Comparison of ENCODE assay signal across 15 mouse cellular contexts in the genomic region with DNA sequence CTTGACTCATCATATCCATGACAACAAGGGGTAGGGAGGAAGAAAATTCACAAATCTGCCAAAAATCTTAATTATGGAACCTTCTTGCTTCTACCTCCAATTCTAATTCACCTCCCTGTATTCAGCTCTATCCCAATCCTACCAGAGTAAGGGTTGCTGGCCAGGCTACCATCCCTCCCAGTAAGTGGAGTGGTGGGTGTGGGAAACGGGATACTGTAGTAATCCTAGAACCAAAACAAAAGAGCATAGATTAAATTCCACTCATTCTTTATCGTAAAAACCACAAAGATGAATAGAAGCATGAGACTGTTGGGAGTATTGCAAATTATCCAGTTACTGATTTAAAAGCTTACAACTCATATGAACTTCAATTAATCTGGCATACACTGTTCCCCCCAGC.
DNase-seq lines count a peak whose midpoint lies in the region.
"Had no signal": no experiment of that assay in that cellular context is flagged by ENCODE, and none has a peak within 500 bp of the region (broad histone marks: within the 10 kb centered on the region; RNA-seq: fewer than 3 reads in every experiment).

No protein-coding gene starts in this region.

- DNase-seq in 3T3-L1 (ENCODE audit: low read depth, low spot score), result peak; percentile 49
- DNase-seq in NIH3T3 (ENCODE audit: low read depth), result peak; percentile 28
- peak; percentile 6 for DNase-seq in brain, adult 2 months (ENCODE audit: low read depth, low spot score)
- no peak for DNase-seq in ovary, postnatal 36 days (ENCODE audit: low spot score)
- DNase-seq in lung, postnatal 10 days, result no peak
- DNase-seq: adrenal gland, adult 8-10 months; adrenal gland, postnatal 14 days; adrenal gland, postnatal 36 days; cerebellum, adult 11 months; cerebellum, adult 18-20 months; cerebellum, adult 8-10 months; cerebellum, postnatal 14 days; cerebellum, postnatal 36 days; embryo, embryonic 11 days; forebrain, postnatal 0 days had no signal

Comparison
In these comparisons a context has a peak if more than half of its experiments do, and no peak if none do; other contexts are left out.
1. DNase-seq: peak in 3T3-L1 (single experiment), NIH3T3 (single experiment) and brain, adult 2 months (single experiment); none in ovary, postnatal 36 days (single experiment) and lung, postnatal 10 days (single experiment).